Mouse (Mus musculus): ENCODE measurements around the gene Ubqln4. TPM values are rescaled to one million over a fixed set of nuclear protein-coding genes. Genes with fewer than 3 reads are reported as not detected.

Gene Ubqln4
- polyA plus RNA-seq, 1 experiment, result 32.5 TPM

GRCm38 (mm10) chr3:88514231-88515094 lies 39.1 kb upstream of the Ubqln4 start:
- H3K27me3 ChIP-seq (ENCODE audit: control insufficient read depth, insufficient read depth, low read length), result no peaks in the 10 kb centered on the region
- TF ChIP-seq POLR2A (IDR thresholded peaks at IDR 0.05; ENCODE audit: low read depth, low read length) (no peak), CTCF (IDR thresholded peaks at IDR 0.05; ENCODE audit: extremely low read depth, insufficient read depth, insufficient read length, insufficient replicate concordance) (no peak)
- H3K4me3 ChIP-seq (ENCODE audit: extremely low read depth, insufficient read depth, insufficient read length), result no peak overlapping the region
- H3K4me1 ChIP-seq (ENCODE audit: control insufficient read depth, insufficient read depth, insufficient read length), result peaks cover 33% of the 10 kb centered on the region; the same call in 1 of the 2 replicates
- DNase-seq (ENCODE audit: low read depth in 1 of 2, low spot score in 2 of 2), result no peak
- WGBS, result 77% methylated on average over 10 of the region's 10 CpGs
- 0 out of 2 replicates have a peak overlapping the region, but pooled peaks have one; percentile 33 for H3K27ac ChIP-seq (ENCODE audit: insufficient read depth, low read length)
- no peaks in the 10 kb centered on the region for H3K36me3 ChIP-seq (ENCODE audit: control insufficient read depth, insufficient read depth, low read length)

GRCm38 (mm10) chr3:88515095-88515386 lies 38.5 kb upstream of the Ubqln4 start:
- 82% methylated on average over 2 of the region's 2 CpGs for WGBS
- Histone ChIP-seq H3K4me3 (ENCODE audit: extremely low read depth, insufficient read depth, insufficient read length) (no peak overlapping the region), H3K27me3 (ENCODE audit: control insufficient read depth, insufficient read depth, low read length) (no peaks in the 10 kb centered on the region), H3K4me1 (ENCODE audit: control insufficient read depth, insufficient read depth, insufficient read length) (peaks cover 29% of the 10 kb centered on the region; the same call in 1 of the 2 replicates), H3K36me3 (ENCODE audit: control insufficient read depth, insufficient read depth, low read length) (no peaks in the 10 kb centered on the region), H3K27ac (ENCODE audit: insufficient read depth, low read length) (no peak overlapping the region)
- no peak for DNase-seq (ENCODE audit: low read depth in 1 of 2, low spot score in 2 of 2)
- TF ChIP-seq CTCF (IDR thresholded peaks at IDR 0.05; ENCODE audit: extremely low read depth, insufficient read depth, insufficient read length, insufficient replicate concordance) (no peak), POLR2A (IDR thresholded peaks at IDR 0.05; ENCODE audit: low read depth, low read length) (no peak)

GRCm38 (mm10) chr3:88516407-88516806 lies 37.2 kb upstream of the Ubqln4 start:
- DNase-seq (ENCODE audit: low read depth in 1 of 2, low spot score in 2 of 2), result no peak
- H3K4me3 ChIP-seq (ENCODE audit: extremely low read depth, insufficient read depth, insufficient read length), result no peak overlapping the region
- WGBS, result 84% methylated on average over 2 of the region's 2 CpGs
- no peaks in the 10 kb centered on the region for H3K36me3 ChIP-seq (ENCODE audit: control insufficient read depth, insufficient read depth, low read length)
- H3K27me3 ChIP-seq (ENCODE audit: control insufficient read depth, insufficient read depth, low read length), result no peaks in the 10 kb centered on the region
- peaks cover 20% of the 10 kb centered on the region; the same call in 1 of the 2 replicates for H3K4me1 ChIP-seq (ENCODE audit: control insufficient read depth, insufficient read depth, insufficient read length)
- H3K27ac ChIP-seq (ENCODE audit: insufficient read depth, low read length), result no peak overlapping the region
- no peak for TF ChIP-seq POLR2A (IDR thresholded peaks at IDR 0.05; ENCODE audit: low read depth, low read length)
- no peak for TF ChIP-seq CTCF (IDR thresholded peaks at IDR 0.05; ENCODE audit: extremely low read depth, insufficient read depth, insufficient read length, insufficient replicate concordance)

GRCm38 (mm10) chr3:88518411-88518810 lies 35.1 kb upstream of the Ubqln4 start:
- WGBS, result 89% methylated on average over 4 of the region's 4 CpGs
- peaks cover 11% of the 10 kb centered on the region; the same call in 1 of the 2 replicates for H3K4me1 ChIP-seq (ENCODE audit: control insufficient read depth, insufficient read depth, insufficient read length)
- TF ChIP-seq CTCF (IDR thresholded peaks at IDR 0.05; ENCODE audit: extremely low read depth, insufficient read depth, insufficient read length, insufficient replicate concordance), result no peak
- no peak for TF ChIP-seq POLR2A (IDR thresholded peaks at IDR 0.05; ENCODE audit: low read depth, low read length)

GRCm38 (mm10) chr3:88520078-88520477 lies 33.5 kb upstream of the Ubqln4 start:
- Histone ChIP-seq H3K4me3 (ENCODE audit: extremely low read depth, insufficient read depth, insufficient read length) (no peak overlapping the region), H3K27ac (ENCODE audit: insufficient read depth, low read length) (no peak overlapping the region), H3K4me1 (ENCODE audit: control insufficient read depth, insufficient read depth, insufficient read length) (peaks cover 6% of the 10 kb centered on the region; the same call in 1 of the 2 replicates), H3K27me3 (ENCODE audit: control insufficient read depth, insufficient read depth, low read length) (no peaks in the 10 kb centered on the region), H3K36me3 (ENCODE audit: control insufficient read depth, insufficient read depth, low read length) (no peaks in the 10 kb centered on the region)
- WGBS, result 84% methylated on average over 2 of the region's 2 CpGs
- no peak for DNase-seq (ENCODE audit: low read depth in 1 of 2, low spot score in 2 of 2)
- TF ChIP-seq CTCF (IDR thresholded peaks at IDR 0.05; ENCODE audit: extremely low read depth, insufficient read depth, insufficient read length, insufficient replicate concordance) (no peak), POLR2A (IDR thresholded peaks at IDR 0.05; ENCODE audit: low read depth, low read length) (no peak)

More at GRCm38 (mm10) chr3:88518411-88518810, 35.1 kb upstream of the Ubqln4 start:
- no peak for DNase-seq (ENCODE audit: low read depth in 1 of 2, low spot score in 2 of 2)
- H3K36me3 ChIP-seq (ENCODE audit: control insufficient read depth, insufficient read depth, low read length), result no peaks in the 10 kb centered on the region
- H3K27me3 ChIP-seq (ENCODE audit: control insufficient read depth, insufficient read depth, low read length), result no peaks in the 10 kb centered on the region
- no peak overlapping the region for H3K4me3 ChIP-seq (ENCODE audit: extremely low read depth, insufficient read depth, insufficient read length)
- H3K27ac ChIP-seq (ENCODE audit: insufficient read depth, low read length), result no peak overlapping the region

DNA sequence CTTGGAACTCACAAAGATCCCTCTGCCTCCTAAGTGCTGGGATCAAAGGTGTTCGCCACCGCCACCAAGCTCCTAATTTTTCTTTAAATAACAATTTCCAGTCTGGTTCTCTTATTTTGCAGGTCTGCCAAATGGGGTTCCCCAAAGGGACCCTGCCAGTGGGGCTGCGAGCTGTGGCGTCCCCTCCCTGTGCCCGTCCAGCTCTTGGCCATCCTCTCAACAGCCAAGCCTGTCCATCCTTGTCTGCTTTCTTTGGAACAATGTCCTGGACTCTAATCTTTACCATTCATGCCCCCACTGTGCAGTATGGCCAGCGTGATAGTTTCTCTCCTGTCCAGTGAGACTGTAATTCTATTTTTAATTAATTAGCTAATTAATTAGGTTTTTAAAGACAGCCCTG lies 32.4 kb upstream of the Ubqln4 start:
- Histone ChIP-seq H3K27ac (ENCODE audit: insufficient read depth, low read length) (no peak overlapping the region), H3K4me3 (ENCODE audit: extremely low read depth, insufficient read depth, insufficient read length) (no peak overlapping the region), H3K36me3 (ENCODE audit: control insufficient read depth, insufficient read depth, low read length) (no peaks in the 10 kb centered on the region), H3K27me3 (ENCODE audit: control insufficient read depth, insufficient read depth, low read length) (no peaks in the 10 kb centered on the region), H3K4me1 (ENCODE audit: control insufficient read depth, insufficient read depth, insufficient read length) (peaks cover 6% of the 10 kb centered on the region; the same call in 1 of the 2 replicates)
- DNase-seq (ENCODE audit: low read depth in 1 of 2, low spot score in 2 of 2), result no peak
- TF ChIP-seq POLR2A (IDR thresholded peaks at IDR 0.05; ENCODE audit: low read depth, low read length) (no peak), CTCF (IDR thresholded peaks at IDR 0.05; ENCODE audit: extremely low read depth, insufficient read depth, insufficient read length, insufficient replicate concordance) (no peak)
- WGBS, result 84% methylated on average over 6 of the region's 6 CpGs
